Mouse (Mus musculus) G1E (cell line): ENCODE measurements at regions not wholly inside any gene's neighbourhood (a gene's known extent, or its start where the extent isn't known, plus 50 kb on each side); places are given as distances from the start of the nearest gene placed in this dataset.

ENCODE experiments used
- CTCF ChIP-seq: IDR thresholded peaks from 2 replicates; pipeline ENCODE4 v1.5.1; 2012; ENCODE audit warnings: low read depth, low read length, inconsistent platforms, mixed read lengths
- TAL1 ChIP-seq: conservative IDR thresholded peaks from 2 replicates; pipeline ENCODE4 v1.6.1; 2012; ENCODE audit warnings: low read depth, low read length, inconsistent platforms, mixed read lengths

DNA sequence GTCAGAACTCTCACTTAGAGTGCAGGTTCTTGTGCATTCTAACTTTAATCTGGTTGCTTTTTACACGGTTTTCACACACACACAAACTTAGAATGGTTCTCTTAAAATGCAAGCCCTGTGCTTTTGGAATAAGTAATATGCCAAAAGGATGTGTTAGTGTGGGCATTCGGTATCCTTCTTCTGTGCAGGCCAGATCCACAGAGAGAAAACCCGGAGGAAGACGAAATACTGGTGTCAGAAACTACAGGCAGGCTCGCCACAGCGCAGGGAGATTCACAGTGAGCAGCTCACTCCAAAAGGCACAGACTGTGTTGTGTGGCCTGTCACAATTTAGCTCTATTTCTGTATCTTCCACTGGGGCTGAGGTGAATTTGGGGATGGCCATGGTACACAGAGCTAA, 129.5 kb downstream of the Pja2 start:
- TF ChIP-seq CTCF, result no peak
- no peak for TF ChIP-seq TAL1
